Mouse (Mus musculus) heart, embryonic 12.5 days (tissue): ENCODE measurements around the gene Actr8. TPM values are rescaled to one million over a fixed set of nuclear protein-coding genes. Genes with fewer than 3 reads are reported as not detected.
A peak's percentile ranks its signal among the peaks of the same experiment; 100 is the strongest.

Source experiments
- ATAC-seq: fragments of 200-750 bp; cut with Nextera tagmentation; 2 replicates; pipeline ENCODE4 v1.8.0; 2017; ENCODE audit warnings: moderate TSS enrichment, moderate library complexity; ENCODE audit not compliant: insufficient number of reproducible peaks, low FRiP score
- H3K27ac ChIP-seq: fragments of 300-500 bp; sonication (generic); 2 replicates; pipeline ENCODE4 v1.5.1; 2016; ENCODE audit warnings: mild to moderate bottlenecking, moderate library complexity; ENCODE audit not compliant: poor library complexity, severe bottlenecking
- H3K27me3 ChIP-seq: fragments of 300-500 bp; sonication (generic); replicated peaks from 2 replicates; pipeline ENCODE4 v1.6.1; 2016; ENCODE audit warnings: mild to moderate bottlenecking, moderate library complexity
- H3K36me3 ChIP-seq: fragments of 300-500 bp; sonication (generic); 2 replicates; pipeline ENCODE4 v1.6.1; 2016; ENCODE audit warnings: mild to moderate bottlenecking, moderate library complexity
- H3K4me1 ChIP-seq: fragments of 300-500 bp; sonication (generic); replicated peaks from 2 replicates; pipeline ENCODE4 v1.6.1; 2016; ENCODE audit warnings: mild to moderate bottlenecking
- H3K4me2 ChIP-seq: fragments of 300-500 bp; sonication (generic); 2 replicates; pipeline ENCODE4 v1.6.1; 2016; ENCODE audit warnings: mild to moderate bottlenecking, moderate library complexity
- H3K4me3 ChIP-seq: fragments of 300-500 bp; sonication (generic); 2 replicates; pipeline ENCODE4 v1.5.1; 2016; ENCODE audit warnings: mild to moderate bottlenecking
- H3K9ac ChIP-seq: fragments of 300-500 bp; sonication (generic); 2 replicates; pipeline ENCODE4 v1.6.1; 2016; ENCODE audit warnings: mild to moderate bottlenecking, moderate library complexity
- H3K9me3 ChIP-seq: fragments of 300-500 bp; sonication (generic); replicated peaks from 2 replicates; pipeline ENCODE4 v1.6.1; 2016; ENCODE audit warnings: mild to moderate bottlenecking, moderate library complexity
- WGBS: fragments of 180-500 bp; shearing (Covaris S2); methylation state at CpG from one replicate; pipeline ENCODE4 v1.1.7; 2016; 5-methylcytosine and 5-hydroxymethylcytosine counted together
- polyA plus RNA-seq: library from polyadenylated mRNA; unstranded; fragments of >200 nt; fragmentation: Nextera tagmentation; extraction: Ambion mirVana; gene quantifications from 2 replicates; pipeline ENCODE4 v1.2.1, GENCODE M21; 2016

Gene Actr8
- polyA plus RNA-seq, 1 experiment from 2014 or later = 51.8 TPM

DNA sequence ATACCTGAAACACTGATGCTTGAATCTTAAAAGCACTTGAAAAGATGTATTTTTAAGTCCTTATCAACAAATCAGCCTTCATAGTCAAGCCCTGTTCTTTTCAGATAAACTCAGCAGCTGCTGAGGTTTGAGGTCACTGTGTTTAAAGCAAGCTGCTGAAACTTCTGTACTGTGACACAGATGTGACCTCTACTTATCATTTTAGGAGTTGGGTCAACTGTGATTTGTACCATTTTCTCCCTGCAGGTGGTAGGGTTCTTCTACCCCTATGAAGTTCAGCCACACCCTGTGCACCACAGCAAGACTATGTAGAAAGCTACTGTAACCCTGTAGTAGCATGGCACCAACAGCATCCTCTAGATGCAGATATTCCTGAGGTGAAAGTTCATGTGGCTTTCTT is 19.2 kb downstream of the Actr8 start:
- Histone ChIP-seq H3K4me3 (no peak overlapping the region), H3K36me3 (peaks cover 47% of the 10 kb centered on the region), H3K9me3 (no peaks in the 10 kb centered on the region), H3K4me2 (no peak overlapping the region), H3K9ac (no peak overlapping the region), H3K27me3 (no peaks in the 10 kb centered on the region), H3K4me1 (0 out of 2 replicates have a peak, but pooled peaks cover 4% of the 10 kb centered on the region), H3K27ac (no peak overlapping the region)
- ATAC-seq = no peak

DNA sequence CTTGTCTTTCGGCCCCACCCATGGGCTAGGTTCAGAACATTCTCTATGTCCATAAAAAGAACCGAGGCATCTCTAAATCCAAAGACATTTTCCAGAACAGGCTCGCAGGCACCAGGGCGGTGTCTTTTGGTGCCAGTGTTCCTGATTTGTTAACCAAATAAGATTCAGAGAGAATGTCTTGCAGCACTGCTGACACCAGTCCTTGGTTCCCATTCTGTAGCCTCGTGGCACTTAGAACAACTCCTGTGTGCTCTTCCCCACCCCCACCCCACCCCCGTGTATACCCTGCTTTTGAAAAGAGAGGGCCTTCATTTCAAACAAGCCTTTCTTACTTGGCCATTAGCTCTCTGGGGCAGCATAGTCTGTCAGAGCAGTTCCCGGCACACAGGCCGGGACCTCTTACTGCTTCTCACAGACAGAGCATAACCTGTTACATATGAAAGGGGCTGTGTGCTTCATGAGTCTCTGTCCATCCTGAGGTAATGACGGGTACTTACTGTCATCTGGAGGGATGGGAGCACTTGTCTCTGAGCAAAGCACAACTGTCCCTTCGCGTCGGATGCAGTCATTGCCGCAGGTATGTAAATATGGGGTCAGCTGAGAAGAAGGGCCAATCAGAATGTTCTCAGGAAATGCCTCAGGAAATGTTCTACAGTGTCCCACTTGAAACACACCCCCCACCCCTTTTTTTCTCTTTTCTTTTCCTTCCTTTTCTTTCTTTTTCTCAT is 20.8 kb downstream of the Actr8 start:
- H3K9me3 ChIP-seq = no peaks in the 10 kb centered on the region
- 0 out of 2 replicates have a peak, but pooled peaks cover 4% of the 10 kb centered on the region for H3K4me1 ChIP-seq
- no peak overlapping the region for H3K27ac ChIP-seq
- peaks cover 13% of the 10 kb centered on the region for H3K27me3 ChIP-seq
- H3K9ac ChIP-seq = no peak overlapping the region
- ATAC-seq = no peak
- H3K36me3 ChIP-seq = peaks cover 32% of the 10 kb centered on the region
- no peak overlapping the region for H3K4me3 ChIP-seq
- 75% methylated on average over 13 of the region's 13 CpGs for WGBS
- no peak overlapping the region for H3K4me2 ChIP-seq

DNA sequence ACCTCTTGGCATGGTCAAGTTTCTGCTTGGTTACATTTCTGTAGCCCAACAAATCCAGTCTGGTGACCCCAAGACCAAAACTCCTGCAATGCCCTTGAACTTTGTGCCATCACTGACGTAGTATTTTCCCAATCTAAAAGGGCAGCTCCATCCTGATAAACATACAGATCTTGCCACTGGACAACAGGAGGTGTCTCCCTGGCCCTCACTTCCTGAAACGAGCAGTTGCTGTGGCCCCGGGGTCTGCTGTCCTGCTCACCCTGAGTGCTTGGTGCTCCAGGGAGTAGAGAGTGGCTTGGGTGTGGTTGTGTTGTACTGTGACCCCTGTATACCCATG is 21.3 kb downstream of the Actr8 start:
- Histone ChIP-seq H3K4me2 (no peak overlapping the region), H3K27me3 (peaks cover 13% of the 10 kb centered on the region), H3K4me3 (no peak overlapping the region), H3K4me1 (0 out of 2 replicates have a peak, but pooled peaks cover 4% of the 10 kb centered on the region), H3K9ac (no peak overlapping the region), H3K9me3 (no peaks in the 10 kb centered on the region), H3K36me3 (peaks cover 26% of the 10 kb centered on the region), H3K27ac (no peak overlapping the region)
- WGBS = 68% methylated on average over 3 of the region's 3 CpGs
- no peak for ATAC-seq

DNA sequence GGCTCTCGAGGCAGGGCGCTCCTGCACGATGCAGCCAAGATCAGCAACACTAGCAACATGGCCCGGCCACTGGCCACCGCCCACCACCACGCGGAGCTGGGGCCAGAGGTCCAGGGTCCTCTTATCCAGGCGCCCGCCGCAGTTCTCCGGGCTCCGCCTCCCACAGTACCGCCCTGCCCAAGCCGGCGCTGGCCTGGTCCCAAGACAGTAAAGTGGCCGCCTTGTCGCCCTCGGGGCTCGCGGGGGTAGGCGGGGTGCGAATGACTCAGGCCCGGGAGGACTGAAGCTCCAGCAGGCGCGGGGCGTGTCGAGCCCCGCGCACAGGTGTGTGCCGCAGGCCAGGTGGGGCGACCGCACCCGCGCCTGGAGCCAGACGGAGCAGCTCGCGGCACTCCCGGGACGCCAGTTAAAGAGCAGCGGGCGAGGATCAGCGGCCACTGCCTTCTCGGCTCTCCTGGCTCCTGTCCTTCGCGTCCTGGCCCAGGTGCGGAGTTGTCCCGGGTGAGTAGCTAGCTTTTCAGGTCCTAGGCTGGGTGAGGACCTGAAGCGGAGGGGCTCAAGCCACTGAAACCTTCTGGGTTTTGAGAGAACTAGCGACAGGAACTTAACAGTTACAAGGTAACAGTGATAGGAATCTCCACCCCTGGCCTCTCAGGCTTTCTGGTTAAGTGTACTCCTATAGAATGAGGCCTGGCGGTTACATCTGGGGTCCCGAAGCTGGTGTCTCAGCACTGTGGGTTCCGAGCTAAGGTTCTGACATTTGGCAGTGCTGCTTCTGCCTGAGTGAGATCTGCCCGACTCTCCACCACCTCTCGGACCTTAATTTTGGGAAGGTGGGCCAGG is 30.8 kb downstream of the Actr8 start, which contains the start of the genes Il17rb and Chdh:
Il17rb (minus strand) TSS at position 164 of the 843 bp plus-strand sequence.
Chdh (plus strand) TSS at position 291 of the 843 bp plus-strand sequence.
- Histone ChIP-seq H3K27ac (no peak within 1 kb of the TSS), H3K27me3 (peaks cover 52% of the 10 kb centered on the region), H3K9ac (peak within 1 kb of the TSS; percentile 40), H3K36me3 (no peaks in the 10 kb centered on the region), H3K4me1 (peaks cover 13% of the 10 kb centered on the region; the same call in 1 of the 2 replicates), H3K9me3 (no peaks in the 10 kb centered on the region), H3K4me2 (peak within 1 kb of the TSS; percentile 87), H3K4me3 (peak within 1 kb of the TSS; percentile 51)
- peak; percentile 41; the same call in 1 of the 2 replicates for ATAC-seq
- 7% methylated on average over 54 of the region's 54 CpGs for WGBS

DNA sequence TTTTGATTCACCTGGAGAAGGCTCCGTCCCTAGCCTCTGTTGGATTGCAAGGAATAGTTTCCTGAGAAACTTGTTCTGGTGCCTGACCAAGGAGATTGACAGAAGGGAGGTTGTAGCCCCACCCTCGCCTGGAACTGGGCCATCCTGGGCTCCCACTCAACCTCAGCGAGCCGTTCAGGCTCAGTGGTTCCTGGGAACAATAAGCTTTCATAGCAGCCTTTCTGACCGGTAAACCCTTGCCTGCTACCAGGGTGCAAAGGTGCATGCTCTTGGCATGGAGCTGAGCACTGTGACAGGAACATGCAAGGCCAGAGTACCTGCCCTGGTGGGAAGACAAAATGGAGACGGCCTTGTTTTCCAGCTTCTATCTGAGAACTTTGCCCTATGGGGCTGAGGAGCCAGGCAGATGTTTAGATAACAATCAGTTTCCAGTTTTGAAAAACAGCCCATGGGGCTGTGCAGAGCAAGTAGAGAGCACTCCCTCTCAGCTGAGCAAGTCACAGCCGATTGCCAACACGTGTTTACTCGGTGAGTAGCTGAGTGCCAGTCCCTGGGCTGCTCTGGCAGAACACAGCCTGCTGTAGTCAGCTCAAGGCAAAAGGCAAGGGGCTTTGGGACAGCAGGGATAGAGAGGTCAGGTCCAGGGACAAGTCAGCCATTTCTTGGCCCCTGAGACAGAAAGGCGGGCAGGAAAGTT is 31.9 kb downstream of the Actr8 start:
- Histone ChIP-seq H3K36me3 (no peaks in the 10 kb centered on the region), H3K4me1 (peaks cover 13% of the 10 kb centered on the region; the same call in 1 of the 2 replicates), H3K27me3 (peaks cover 52% of the 10 kb centered on the region), H3K4me3 (no peak overlapping the region), H3K4me2 (no peak overlapping the region), H3K27ac (no peak overlapping the region), H3K9ac (no peak overlapping the region), H3K9me3 (no peaks in the 10 kb centered on the region)
- ATAC-seq = 0 out of 2 replicates have a peak, but pooled peaks have one; percentile 29
- 77% methylated on average over 10 of the region's 10 CpGs for WGBS

DNA sequence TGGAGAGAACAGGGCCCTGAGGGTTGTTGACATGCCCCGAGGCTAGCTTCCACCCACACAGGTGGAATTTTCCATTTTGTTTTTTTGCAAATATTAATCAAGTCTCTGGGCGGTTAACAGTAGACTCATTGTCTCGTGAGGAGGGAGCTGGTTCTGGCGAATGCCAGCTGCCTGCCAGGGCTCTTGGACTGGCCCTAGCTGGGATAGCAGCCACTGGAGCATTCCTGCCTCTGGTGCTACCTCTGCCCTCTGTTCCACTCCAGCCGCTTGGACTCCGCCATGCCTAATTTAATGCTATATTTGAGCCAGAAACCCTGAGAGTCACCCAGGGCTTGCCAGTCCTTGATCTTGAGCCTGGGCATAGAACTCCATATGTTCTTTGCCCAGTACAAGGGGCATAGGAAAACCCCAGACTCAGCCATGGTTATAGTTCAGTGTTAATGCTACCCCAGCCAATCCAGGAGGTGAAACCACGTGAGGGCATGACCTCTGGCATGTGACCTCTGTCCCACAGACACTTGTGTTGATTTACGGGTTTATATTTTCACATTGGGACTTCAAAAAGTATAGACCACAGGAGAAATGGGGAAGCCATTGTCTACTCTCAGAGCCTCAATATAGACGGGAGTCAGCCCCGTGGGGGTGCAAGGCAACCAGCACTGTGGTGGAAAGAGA is 33.9 kb downstream of the Actr8 start:
- H3K9ac ChIP-seq = no peak overlapping the region
- peaks cover 13% of the 10 kb centered on the region; the same call in 1 of the 2 replicates for H3K4me1 ChIP-seq
- H3K36me3 ChIP-seq = no peaks in the 10 kb centered on the region
- no peak overlapping the region for H3K27ac ChIP-seq
- no peak overlapping the region for H3K4me2 ChIP-seq
- 80% methylated on average over 10 of the region's 10 CpGs for WGBS
- ATAC-seq = no peak
- peaks cover 48% of the 10 kb centered on the region for H3K27me3 ChIP-seq
- no peak overlapping the region for H3K4me3 ChIP-seq
- H3K9me3 ChIP-seq = no peaks in the 10 kb centered on the region

DNA sequence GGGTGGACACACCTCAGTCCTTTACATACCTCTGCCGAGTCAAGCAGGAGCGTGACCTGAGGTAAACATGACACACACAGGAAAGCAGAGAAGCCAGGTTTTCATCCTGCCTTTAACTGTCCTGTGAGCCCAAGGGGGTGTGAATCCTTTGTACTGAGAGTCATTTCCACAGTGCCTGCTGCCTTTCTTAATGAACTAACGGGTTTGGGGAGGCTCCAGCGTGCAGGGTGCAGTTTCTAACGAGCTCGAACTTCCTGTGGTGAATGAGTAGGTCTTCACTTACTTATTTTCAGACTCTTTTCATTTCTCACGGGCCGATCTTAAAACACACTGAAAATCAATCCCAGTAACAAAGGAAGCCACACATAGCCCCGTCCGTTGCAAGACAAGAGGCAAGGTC is 36.4 kb downstream of the Actr8 start:
- H3K27ac ChIP-seq = no peak overlapping the region
- no peaks in the 10 kb centered on the region for H3K9me3 ChIP-seq
- H3K27me3 ChIP-seq = peaks cover 24% of the 10 kb centered on the region
- no peaks in the 10 kb centered on the region for H3K36me3 ChIP-seq
- no peak overlapping the region for H3K4me2 ChIP-seq
- H3K9ac ChIP-seq = no peak overlapping the region
- peaks cover 2% of the 10 kb centered on the region; the same call in 1 of the 2 replicates for H3K4me1 ChIP-seq
- H3K4me3 ChIP-seq = no peak overlapping the region
- ATAC-seq = no peak
- 73% methylated on average over 10 of the region's 10 CpGs for WGBS

DNA sequence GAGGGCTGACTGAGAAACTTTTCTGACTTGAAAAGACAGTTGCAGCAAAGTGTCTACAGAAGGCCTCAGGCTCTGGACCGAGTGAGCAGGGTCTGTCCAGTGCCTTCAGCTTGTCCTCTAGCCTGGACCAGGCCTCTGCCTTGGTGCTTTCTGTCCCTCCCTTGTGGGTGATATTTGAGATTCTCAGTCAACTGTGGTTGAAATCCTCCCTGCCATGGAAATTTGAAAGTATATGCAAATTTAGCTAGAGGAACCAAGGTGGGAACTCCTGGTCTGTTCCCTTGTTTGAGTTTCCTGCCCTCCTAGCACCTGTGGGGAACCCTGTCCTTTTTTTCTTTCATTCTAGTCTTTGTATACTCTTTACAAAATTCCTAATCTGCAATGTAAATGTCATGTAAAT is 36.9 kb downstream of the Actr8 start:
- 65% methylated on average over 1 of the region's 1 CpGs for WGBS
- H3K9ac ChIP-seq = no peak overlapping the region
- no peak overlapping the region for H3K4me2 ChIP-seq
- H3K27ac ChIP-seq = no peak overlapping the region
- no peak for ATAC-seq
- H3K4me1 ChIP-seq = no peaks in the 10 kb centered on the region
- no peak overlapping the region for H3K4me3 ChIP-seq
- no peaks in the 10 kb centered on the region for H3K9me3 ChIP-seq
- H3K36me3 ChIP-seq = no peaks in the 10 kb centered on the region
- H3K27me3 ChIP-seq = peaks cover 18% of the 10 kb centered on the region

DNA sequence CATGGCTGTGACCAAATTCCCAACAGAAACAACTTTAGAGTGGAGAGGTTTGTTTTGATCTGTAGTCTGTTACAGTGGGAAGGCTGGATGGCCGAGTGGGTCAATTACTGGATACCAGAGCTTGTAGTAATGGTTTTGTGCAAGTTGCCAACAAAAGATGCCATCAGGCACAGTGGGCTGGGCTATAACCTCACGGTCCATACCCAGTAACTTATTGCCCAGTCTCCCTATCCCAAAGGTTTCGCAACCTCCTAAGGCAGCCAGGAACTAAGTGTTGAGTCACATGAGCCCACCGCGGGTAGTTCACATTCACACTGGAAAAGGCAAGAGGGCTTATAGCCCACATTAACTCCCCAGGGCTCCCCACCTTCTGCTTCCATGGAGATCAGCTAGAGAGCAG is 38.5 kb downstream of the Actr8 start:
- no peak for ATAC-seq
- Histone ChIP-seq H3K36me3 (no peaks in the 10 kb centered on the region), H3K4me3 (no peak overlapping the region), H3K27me3 (0 out of 2 replicates have a peak, but pooled peaks cover 3% of the 10 kb centered on the region), H3K9me3 (no peaks in the 10 kb centered on the region), H3K4me1 (no peaks in the 10 kb centered on the region), H3K27ac (no peak overlapping the region), H3K4me2 (no peak overlapping the region), H3K9ac (no peak overlapping the region)
- WGBS = 84% methylated on average over 5 of the region's 5 CpGs

DNA sequence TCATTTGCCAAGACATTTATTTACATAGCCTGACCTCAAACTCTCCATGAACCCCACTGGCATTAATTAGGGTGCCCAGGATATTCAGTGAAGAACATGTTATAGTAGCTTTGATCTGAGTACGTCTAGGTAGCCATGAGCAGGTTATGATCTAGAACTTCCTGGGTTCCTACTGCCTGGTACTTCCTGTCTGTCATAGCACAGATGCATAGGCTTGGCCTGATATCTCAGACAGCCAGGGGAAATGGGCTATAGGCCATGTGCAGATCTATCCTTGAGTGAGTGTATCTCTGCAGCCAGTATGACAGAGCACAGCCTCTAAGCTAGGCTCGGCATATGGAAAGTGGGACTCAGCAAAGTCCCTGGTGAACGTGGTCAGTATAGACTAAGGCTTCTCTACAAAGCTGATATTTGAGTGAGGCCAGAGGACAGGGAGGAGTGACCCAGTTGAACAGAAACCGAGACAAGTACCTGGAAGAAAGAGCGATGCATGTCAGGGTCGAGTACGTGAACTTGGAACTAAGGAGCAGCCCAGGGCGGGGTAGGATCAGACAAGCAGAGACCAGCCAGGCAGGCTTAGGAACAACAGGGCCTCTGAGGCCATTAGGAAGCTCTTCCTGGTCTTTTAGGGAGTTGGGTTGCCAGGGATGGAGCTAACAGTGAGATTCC is 39.8 kb downstream of the Actr8 start:
- no peak overlapping the region for H3K4me2 ChIP-seq
- H3K9me3 ChIP-seq = no peaks in the 10 kb centered on the region
- no peaks in the 10 kb centered on the region for H3K36me3 ChIP-seq
- no peak overlapping the region for H3K9ac ChIP-seq
- 0 out of 2 replicates have a peak, but pooled peaks cover 3% of the 10 kb centered on the region for H3K27me3 ChIP-seq
- no peak for ATAC-seq
- 83% methylated on average over 8 of the region's 8 CpGs for WGBS
- no peak overlapping the region for H3K4me3 ChIP-seq
- no peak overlapping the region for H3K27ac ChIP-seq
- no peaks in the 10 kb centered on the region for H3K4me1 ChIP-seq
